Mouse (Mus musculus): ENCODE results near the gene Pkp4. TPM values are rescaled to one million over a fixed set of nuclear protein-coding genes. Genes with fewer than 3 reads are reported as not detected.

Pkp4 gene
- total RNA-seq, 2 experiments from 2014 or later = 24.9 to 34.0 TPM

DNA sequence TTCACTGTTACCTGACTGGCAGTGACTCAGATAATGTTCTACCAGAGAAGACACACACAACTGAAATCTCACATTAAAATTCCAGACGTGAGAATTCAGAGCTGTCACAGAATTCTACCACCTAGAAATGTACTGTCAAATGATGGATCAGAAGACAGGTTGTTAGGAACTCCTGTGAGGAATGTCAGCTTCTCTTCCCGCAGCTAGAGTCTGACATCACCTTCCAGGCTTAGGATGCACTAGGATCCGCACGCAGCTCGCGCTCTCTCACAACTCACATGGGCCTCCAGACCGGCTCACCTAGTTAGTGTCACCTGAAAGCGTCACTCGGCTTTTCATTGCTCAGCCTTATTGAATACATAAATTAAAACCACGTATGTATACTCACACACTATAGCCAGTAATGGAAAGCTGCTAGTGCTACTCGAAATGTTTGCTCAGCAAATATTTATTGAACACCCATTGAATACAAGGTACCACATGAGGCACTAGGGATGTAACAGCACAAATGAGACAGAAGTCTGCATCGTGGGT, 142.9 kb downstream of the Pkp4 start:
- no peak for TF ChIP-seq CTCF (IDR thresholded peaks at IDR 0.05)
- intact Hi-C loops (cut with DNase I) = no loop called here
- no peak for DNase-seq
- Histone ChIP-seq H3K4me3 (no peak overlapping the region), H3K27ac (no peak overlapping the region)

DNA sequence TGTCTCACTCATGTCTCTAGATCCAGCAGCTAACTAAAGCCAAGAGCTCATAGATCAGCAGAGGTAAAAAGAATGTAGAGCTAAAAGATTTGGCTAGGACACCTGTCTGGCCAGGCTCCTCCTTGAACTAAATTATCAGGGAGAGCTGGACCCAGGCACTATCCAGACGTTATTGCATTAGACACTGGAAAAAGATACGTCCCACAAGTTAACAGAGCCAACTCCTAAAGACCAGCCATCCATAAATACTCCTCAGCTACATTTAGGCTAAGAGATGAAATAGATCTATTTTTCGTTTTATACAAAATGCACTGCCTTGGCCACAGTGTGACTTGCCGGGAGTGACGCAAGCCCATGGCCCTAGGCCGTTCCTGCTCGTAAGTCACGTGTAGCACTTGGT, 146.7 kb downstream of the Pkp4 start:
- intact Hi-C loops (cut with DNase I) = no loop called here
- H3K4me3 ChIP-seq = no peak overlapping the region
- TF ChIP-seq CTCF (IDR thresholded peaks at IDR 0.05) = no peak
- no peak for DNase-seq
- no peak overlapping the region for H3K27ac ChIP-seq

DNA sequence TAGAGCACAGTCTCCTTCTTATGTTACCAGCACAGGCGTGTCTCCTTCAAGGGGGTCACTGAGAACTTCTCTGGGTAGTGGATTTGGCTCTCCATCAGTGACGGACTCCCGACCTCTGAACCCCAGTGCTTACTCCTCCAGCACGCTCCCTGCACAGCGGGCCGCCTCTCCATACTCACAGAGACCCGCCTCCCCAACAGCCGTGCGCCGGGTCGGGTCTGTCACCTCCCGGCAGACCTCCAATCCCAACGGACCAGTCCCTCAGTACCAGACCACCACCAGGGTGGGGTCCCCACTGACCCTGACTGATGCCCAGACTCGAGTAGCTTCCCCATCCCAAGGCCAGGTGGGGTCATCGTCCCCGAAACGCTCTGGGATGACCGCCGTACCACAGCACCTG, 147.4 kb downstream of the Pkp4 start:
- no peak overlapping the region for H3K4me3 ChIP-seq
- H3K27ac ChIP-seq = no peak overlapping the region
- DNase-seq = no peak
- TF ChIP-seq CTCF (IDR thresholded peaks at IDR 0.05) = no peak
- intact Hi-C loops (cut with DNase I) = no loop called here

DNA sequence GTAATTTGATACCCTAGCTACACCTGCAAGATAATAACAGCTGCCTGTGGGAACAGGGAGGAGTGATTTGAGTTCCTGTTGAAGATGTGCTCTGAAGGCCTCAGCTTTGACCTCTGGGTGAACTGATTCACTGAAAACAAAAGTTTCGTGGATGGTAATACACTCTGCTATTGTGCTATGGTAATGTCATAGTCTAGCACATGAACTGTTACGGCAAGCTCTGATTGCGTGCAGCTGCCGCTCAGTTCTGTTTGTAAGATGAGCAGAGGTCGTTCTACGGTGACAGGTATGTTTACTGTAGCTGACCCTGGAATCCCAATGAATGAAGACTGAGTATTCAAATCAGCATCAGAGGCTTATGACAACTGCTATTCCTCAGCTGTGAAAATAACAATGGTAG, 152.6 kb downstream of the Pkp4 start:
- DNase-seq = no peak
- intact Hi-C loops (cut with DNase I) = no loop called here
- no peak for TF ChIP-seq CTCF (IDR thresholded peaks at IDR 0.05)
- H3K27ac ChIP-seq = no peak overlapping the region
- no peak overlapping the region for H3K4me3 ChIP-seq

DNA sequence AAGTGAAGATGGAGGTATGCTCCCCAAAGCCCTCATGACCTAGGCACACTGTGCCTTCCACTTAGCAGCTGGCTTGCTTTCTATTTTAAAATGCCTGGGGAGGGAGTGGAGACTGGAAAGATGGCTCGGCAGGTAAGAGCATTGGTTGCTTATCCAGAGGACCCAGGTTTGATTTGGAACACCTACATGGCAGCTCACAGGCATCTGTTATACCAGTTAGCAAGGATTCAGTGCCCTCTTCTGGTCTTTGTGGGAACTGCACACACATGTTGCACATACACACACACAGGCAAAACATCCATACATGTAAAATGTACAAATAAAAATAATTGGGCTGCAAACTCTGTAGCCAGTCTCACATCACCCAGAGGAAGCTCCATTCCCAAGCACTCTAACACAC, 158.0 kb downstream of the Pkp4 start:
- intact Hi-C loops (cut with DNase I) = no loop called here
- no peak for DNase-seq
- Histone ChIP-seq H3K27ac (no peak overlapping the region), H3K4me3 (no peak overlapping the region)
- peak; percentile 17; the same call in 1 of the 2 replicates for TF ChIP-seq CTCF (IDR thresholded peaks at IDR 0.05)

DNA sequence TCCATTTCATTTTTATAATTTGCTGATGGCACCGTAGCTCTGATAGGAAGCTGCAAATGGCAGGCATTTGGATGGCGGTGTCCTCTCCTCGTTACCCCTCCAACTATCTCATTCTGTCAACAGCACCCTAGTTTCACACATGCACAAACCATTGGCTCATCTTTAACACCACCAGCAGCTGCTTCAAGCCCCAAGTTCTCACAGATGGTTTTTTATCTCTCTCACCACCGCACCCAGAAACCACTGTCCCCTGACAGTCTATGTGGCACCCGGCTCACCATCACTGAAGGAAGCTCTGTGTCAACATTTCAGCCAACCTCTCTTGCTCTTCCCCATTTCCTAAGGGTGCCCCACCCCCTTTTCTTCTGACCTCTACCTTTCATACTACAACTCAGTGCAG, 167.3 kb downstream of the Pkp4 start:
- no peak overlapping the region for H3K4me3 ChIP-seq
- no peak overlapping the region for H3K27ac ChIP-seq
- no peak for DNase-seq
- no peak for TF ChIP-seq CTCF (IDR thresholded peaks at IDR 0.05)
- intact Hi-C loops (cut with DNase I) = no loop called here

DNA sequence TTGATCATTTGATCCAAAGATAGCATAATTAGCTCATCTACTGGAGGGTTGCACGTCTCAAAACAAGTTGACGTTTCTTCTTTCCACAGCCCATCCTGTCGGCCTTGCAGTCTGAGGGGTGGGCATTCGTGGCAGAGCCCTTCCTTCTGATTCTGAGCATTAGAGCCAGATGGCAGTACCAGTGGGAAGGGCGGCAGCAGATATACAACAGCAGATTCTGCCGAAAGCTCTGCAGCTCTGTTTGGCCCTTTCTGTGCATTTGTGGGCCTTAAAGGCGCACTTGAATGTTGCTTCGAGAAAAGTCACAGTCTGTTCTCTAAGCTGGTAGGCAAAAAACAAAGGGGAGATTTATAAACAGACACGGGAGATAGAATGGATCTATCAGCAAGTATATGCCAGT, 170.4 kb downstream of the Pkp4 start:
- intact Hi-C loops (cut with DNase I) = no loop called here
- Histone ChIP-seq H3K27ac (no peak overlapping the region), H3K4me3 (no peak overlapping the region)
- no peak for TF ChIP-seq CTCF (IDR thresholded peaks at IDR 0.05)
- no peak for DNase-seq

DNA sequence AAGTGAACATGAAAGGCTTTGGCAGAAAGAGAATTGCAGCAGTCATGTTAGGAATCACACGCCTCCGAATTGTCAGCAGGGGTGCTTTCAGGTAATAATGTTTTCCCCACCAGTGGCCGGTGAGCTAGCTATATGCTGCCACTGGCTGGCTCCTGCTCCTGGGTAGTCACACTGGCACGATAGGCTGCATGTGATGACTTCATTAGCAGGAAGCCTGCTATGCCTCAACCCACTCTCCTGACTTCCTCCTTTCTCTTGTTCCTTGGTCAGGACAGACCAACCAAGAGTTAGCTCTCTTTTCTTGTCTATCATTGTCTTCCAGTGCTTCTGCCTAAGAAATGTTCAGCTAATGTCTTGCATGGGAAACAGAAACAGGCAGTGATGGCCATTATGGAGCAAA, 171.9 kb downstream of the Pkp4 start:
- TF ChIP-seq CTCF (IDR thresholded peaks at IDR 0.05) = no peak

DNA sequence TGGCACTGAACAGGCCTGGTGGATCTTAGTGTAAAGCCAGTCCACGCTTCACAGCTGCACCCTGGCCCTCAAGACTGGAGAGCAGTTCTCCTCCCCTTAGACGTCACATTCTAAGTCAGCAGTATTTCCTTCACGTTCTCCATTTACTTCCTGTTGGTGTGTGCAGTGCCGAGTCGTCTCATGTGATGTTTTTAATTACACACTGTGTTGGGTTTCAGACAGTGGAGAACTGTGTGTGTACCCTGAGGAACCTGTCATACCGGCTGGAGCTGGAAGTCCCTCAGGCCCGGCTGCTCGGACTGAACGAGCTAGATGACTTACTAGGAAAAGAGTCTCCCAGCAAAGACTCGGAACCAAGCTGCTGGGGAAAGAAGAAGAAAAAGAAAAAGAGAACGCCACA, 177.9 kb downstream of the Pkp4 start:
- no peak for TF ChIP-seq CTCF (IDR thresholded peaks at IDR 0.05)
- H3K27ac ChIP-seq = no peak overlapping the region
- intact Hi-C loops (cut with DNase I) = no loop called here
- no peak for DNase-seq
- 0 out of 2 replicates have a peak overlapping the region, but pooled peaks have one; percentile 7 for H3K4me3 ChIP-seq

More for the DNA sequence above, 171.9 kb downstream of the Pkp4 start:
- H3K4me3 ChIP-seq = no peak overlapping the region
- intact Hi-C loops (cut with DNase I) = no loop called here
- DNase-seq = no peak
- no peak overlapping the region for H3K27ac ChIP-seq

DNA sequence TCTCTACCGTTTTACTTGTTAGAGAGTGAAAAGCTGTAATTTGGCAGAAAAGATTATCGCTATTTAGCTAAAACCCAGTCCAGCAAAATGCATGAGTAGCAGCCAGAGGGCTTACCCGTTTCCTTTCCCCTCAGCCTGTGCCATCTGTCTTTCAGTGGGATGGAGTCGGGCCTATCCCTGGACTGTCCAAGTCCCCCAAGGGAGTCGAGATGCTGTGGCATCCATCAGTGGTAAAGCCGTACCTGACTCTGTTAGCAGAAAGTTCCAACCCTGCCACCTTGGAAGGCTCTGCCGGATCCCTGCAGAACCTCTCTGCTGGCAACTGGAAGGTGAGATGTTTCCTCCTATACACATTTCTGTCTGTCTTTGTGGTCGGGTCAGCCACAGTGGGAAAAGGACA, 178.3 kb downstream of the Pkp4 start:
- no peak for DNase-seq

DNA sequence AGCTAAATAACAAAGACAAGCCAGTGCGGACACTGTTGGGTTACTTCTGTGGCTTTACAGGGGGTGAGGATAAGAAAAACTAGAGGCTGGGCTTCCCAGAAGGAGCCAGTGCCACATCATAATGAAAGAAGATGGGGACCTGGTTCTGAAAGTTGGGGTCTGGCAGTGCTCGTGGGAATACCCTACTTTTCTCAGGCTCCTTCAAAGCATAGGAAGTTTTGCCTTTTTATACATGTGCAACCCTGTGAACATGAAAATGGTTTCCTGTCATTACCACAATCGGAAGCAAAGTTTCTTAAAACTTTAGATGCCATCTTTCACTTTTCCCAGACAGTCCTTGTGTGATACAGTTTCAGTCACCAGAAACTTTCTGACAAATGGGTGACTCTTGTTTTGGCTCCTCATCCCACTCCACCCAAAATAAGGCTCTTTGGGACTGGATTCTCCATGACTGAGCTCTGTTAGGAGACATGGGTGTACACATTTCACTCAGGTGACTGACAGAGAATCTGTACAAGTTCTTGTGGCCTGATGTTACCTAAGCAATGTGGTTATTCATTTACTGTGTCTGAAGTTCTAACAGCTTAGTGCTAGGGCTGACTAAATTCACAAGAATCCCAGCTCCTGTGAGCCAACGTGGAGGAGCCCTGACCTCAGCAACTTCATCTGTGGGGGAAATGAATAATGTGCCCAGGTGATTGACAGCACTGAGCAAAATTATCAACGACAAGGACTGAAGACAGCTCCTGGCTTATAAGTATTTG, 179.3 kb downstream of the Pkp4 start:
- Histone ChIP-seq H3K27ac (no peak overlapping the region), H3K4me3 (no peak overlapping the region)
- intact Hi-C loops (cut with DNase I) = no loop called here
- no peak for DNase-seq
- no peak for TF ChIP-seq CTCF (IDR thresholded peaks at IDR 0.05)

More for the DNA sequence above, 178.3 kb downstream of the Pkp4 start:
- H3K4me3 ChIP-seq = 0 out of 2 replicates have a peak overlapping the region, but pooled peaks have one; percentile 7
- intact Hi-C loops (cut with DNase I) = no loop called here
- no peak for TF ChIP-seq CTCF (IDR thresholded peaks at IDR 0.05)
- H3K27ac ChIP-seq = no peak overlapping the region

DNA sequence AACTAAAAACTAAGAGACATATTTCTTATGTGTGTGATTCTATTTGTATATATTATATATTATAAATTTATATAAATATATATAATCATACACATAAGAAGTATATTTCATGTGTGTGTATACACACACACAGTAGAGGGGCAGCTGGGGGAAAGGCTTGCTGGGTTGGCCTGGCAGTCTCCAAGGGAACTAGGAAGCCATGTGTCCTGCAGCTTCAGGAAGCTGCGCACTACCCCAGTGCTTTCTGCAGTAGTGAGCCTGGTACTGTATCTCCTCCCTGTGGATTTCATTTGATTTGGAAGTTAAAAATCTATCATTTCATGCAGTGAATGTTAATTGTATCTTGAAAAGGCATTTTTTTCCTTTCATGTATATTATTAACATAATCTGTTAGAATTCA, 180.2 kb downstream of the Pkp4 start:
- intact Hi-C loops (cut with DNase I) = no loop called here
- Histone ChIP-seq H3K27ac (no peak overlapping the region), H3K4me3 (no peak overlapping the region)
- no peak for TF ChIP-seq CTCF (IDR thresholded peaks at IDR 0.05)
- DNase-seq = no peak

DNA sequence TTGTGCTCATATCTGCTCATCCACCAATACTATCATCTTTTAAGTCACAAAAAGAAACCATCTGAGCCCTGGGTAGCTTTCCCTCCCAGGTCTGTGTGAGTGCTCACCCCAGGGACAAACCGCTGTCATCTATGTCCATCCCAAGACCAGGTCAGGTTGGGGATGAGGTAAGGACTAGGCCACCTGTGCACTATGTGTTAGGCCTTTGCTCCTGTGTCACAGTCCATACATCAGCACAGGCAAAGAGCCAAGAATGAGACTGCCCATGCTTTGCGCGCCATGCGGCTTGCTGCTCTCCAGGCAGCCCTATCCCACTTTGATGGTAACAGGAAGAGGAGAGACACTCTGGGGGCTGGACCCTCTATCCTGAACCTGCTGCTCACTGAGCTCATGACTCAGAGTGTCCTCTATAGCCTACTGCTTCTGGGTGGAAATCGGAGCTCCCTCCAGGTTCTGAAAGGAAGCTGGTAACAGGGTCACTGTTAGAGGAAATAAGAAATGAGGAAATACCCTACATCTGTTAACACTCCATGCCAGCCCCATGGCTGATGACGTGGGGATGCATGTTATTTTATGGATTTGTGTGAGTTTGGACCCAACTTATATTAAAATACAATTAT, 182.1 kb downstream of the Pkp4 start:
- no peak for DNase-seq
- Histone ChIP-seq H3K27ac (no peak overlapping the region), H3K4me3 (no peak overlapping the region)
- intact Hi-C loops (cut with DNase I) = no loop called here
- TF ChIP-seq CTCF (IDR thresholded peaks at IDR 0.05) = no peak
